Mouse (Mus musculus) limb, embryonic 11.5 days (tissue): Measurements from ENCODE around the gene Gm21977. TPM values are rescaled to one million over a fixed set of nuclear protein-coding genes. Genes with fewer than 3 reads are reported as not detected.
"Not testable (repeated sequence)": the region's sequence is repeated elsewhere in the genome, so short reads cannot be mapped to it uniquely, and the experiment has no call there.

Experiments used
- ATAC-seq: fragments of 200-750 bp; cut with Nextera tagmentation; 2 replicates; pipeline ENCODE4 v1.8.0; 2017; ENCODE audit warnings: low read depth; ENCODE audit not compliant: insufficient number of reproducible peaks, low FRiP score, low TSS enrichment
- DNase-seq: peaks from one replicate; pipeline ENCODE4 v3.0.0-alpha.2; 2015; ENCODE audit warnings: low spot score
- H3K27ac ChIP-seq: fragments of 300-500 bp; sonication (generic); replicated peaks from 2 replicates; pipeline ENCODE4 v1.5.1; 2014; ENCODE audit warnings: low read depth, mild to moderate bottlenecking, low read length
- H3K27me3 ChIP-seq: fragments of 300-500 bp; sonication (generic); 2 replicates; pipeline ENCODE4 v1.6.1; 2014; ENCODE audit warnings: mild to moderate bottlenecking, low read length, mixed read lengths; ENCODE audit not compliant: control insufficient read depth, insufficient read depth
- H3K36me3 ChIP-seq: fragments of 300-500 bp; sonication (generic); 2 replicates; pipeline ENCODE4 v1.6.1; 2014; ENCODE audit warnings: mild to moderate bottlenecking, low read length, moderate library complexity, mixed read lengths; ENCODE audit not compliant: control insufficient read depth, insufficient read depth
- H3K4me1 ChIP-seq: fragments of 300-500 bp; sonication (generic); 2 replicates; pipeline ENCODE4 v1.6.1; 2014; ENCODE audit warnings: low read length, mixed read lengths; ENCODE audit not compliant: control insufficient read depth, insufficient read depth
- H3K4me2 ChIP-seq: fragments of 300-500 bp; sonication (generic); 2 replicates; pipeline ENCODE4 v1.6.1; 2014; ENCODE audit warnings: low read depth, mild to moderate bottlenecking, moderate library complexity; ENCODE audit not compliant: severe bottlenecking
- H3K4me3 ChIP-seq: fragments of 300-500 bp; sonication (generic); 2 replicates; pipeline ENCODE4 v1.5.1; 2014; ENCODE audit warnings: low read depth, low read length
- H3K9ac ChIP-seq: fragments of 300-500 bp; sonication (generic); 2 replicates; pipeline ENCODE4 v1.6.1; 2014; ENCODE audit warnings: mild to moderate bottlenecking, low read length
- H3K9me3 ChIP-seq: fragments of 300-500 bp; sonication (generic); 2 replicates; pipeline ENCODE4 v1.6.1; 2016; ENCODE audit warnings: low read length; ENCODE audit not compliant: control insufficient read depth
- WGBS: fragments of 180-500 bp; shearing (Covaris S2); extraction: QIAGEN DNeasy Blood & Tissue Kit; methylation state at CpG from one replicate; pipeline ENCODE4 v1.1.7; 2014; 5-methylcytosine and 5-hydroxymethylcytosine counted together
- polyA plus RNA-seq: library from polyadenylated mRNA; unstranded; fragments of >200 nt; fragmentation: Nextera tagmentation; extraction: Ambion mirVana; gene quantifications from 2 replicates; pipeline ENCODE4 v1.2.1, GENCODE M21; 2014

The Gm21977 gene
- polyA plus RNA-seq, result not detected in 2 replicates

GRCm38 (mm10) chr14:42853377-42853776 lies at the start of gene Gm21977:
Gene Gm21977, minus strand, starts transcription at chr14:42853477.
- H3K9ac ChIP-seq, result not testable (repeated sequence)
- no CpG with 5 or more reads among the region's 3 CpGs for WGBS

More at GRCm38 (mm10) chr14:42853377-42853776, at the start of gene Gm21977:
- not testable (repeated sequence) for H3K4me1 ChIP-seq, H3K4me3 ChIP-seq, ATAC-seq, H3K4me2 ChIP-seq, H3K27ac ChIP-seq, H3K9me3 ChIP-seq, DNase-seq, H3K36me3 ChIP-seq, H3K27me3 ChIP-seq

Other genes starting within 250 kb of the Gm21977 start
- not detected in 2 replicates for gene Gm3633, start 211.6 kb downstream of the Gm21977 start, polyA plus RNA-seq
- gene Gm10378, start 197.5 kb downstream of the Gm21977 start, polyA plus RNA-seq, result not detected in 2 replicates
- gene Gm3015, start 84.7 kb downstream of the Gm21977 start, polyA plus RNA-seq, result not detected in 2 replicates
- not detected in 2 replicates for gene Gm10377, start 55.5 kb downstream of the Gm21977 start, polyA plus RNA-seq
- not detected in 2 replicates for gene Gm8082, start 140.1 kb upstream of the Gm21977 start, polyA plus RNA-seq
- not detected in 2 replicates for gene Gm10376, start 162.2 kb upstream of the Gm21977 start, polyA plus RNA-seq
- gene Gm8094, start 223.2 kb upstream of the Gm21977 start, polyA plus RNA-seq, result not detected in 2 replicates
- not detected in 2 replicates for gene Gm8104, start 247.1 kb upstream of the Gm21977 start, polyA plus RNA-seq